Mouse (Mus musculus) cerebellum, adult 11 months (tissue): ENCODE measurements at regions not wholly inside any gene's neighbourhood (a gene's known extent, or its start where the extent isn't known, plus 50 kb on each side); places are given as distances from the start of the nearest gene placed in this dataset.

Source experiments
- DNase-seq: peaks from one replicate; pipeline ENCODE4 v3.0.0; 2022

DNA sequence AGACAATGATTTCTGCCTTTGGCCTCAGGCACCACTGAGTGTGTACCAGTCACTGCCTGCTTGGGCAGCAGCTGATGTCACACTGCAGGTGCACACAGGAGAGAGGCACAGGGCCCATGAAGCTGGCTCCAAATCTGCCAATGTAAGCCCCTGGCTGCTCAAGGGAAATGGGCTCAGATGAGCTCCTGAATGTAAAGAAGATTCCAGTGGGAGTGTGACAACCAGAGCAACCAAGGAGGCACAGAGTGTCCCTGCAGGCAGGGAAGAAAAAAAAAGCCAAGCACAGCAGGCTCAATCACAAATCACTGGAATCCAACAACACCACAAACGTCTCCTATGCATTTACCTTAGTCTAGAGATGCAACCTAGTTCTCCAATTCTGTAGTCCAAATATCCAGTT, 151.2 kb upstream of the Tox3 start:
- DNase-seq: no peak

DNA sequence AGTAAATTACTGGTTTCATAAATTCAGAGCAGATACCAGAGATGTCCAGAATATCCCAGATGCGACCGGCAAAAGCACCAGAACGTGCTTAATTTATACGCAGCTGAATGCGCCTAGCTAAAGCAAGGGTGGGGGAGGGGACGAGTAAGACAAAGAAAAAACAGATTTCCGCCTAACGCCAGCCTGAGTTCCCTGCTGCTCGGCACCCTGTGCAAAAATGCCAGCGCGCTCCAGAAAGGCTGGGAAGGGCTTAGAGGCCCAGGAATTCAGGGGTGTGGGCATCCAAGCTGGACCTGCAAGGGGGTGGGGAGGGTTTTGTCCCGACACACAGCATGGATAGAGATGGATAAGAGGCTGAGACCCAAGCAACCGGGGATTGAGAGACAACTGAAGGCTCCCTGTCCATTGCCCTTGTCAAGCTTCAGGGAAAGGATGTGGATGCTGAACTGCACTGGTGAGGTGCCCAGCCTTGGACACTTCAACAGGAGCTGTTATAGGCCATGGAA, 148.6 kb upstream of the Tox3 start:
- no peak for DNase-seq

DNA sequence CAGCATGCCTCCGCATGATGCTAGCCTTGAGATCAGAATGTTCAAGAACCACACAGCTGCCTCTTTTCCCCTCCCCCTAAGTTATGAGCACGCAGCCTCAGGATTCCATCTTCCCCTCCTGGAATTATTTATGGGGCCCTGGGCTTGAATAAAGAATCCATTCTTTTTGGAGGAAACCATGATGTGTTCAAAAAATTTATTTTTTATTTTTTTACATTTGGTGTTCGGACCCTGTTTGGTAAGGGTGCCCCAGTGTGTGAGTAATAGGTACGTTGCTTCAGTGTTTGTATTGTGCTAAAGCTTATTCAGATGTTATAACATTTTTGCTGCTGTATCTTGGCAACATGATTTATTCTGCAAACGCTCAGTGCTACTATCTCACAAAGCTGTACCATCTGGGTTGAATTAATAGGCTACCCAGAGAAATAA, 147.8 kb upstream of the Tox3 start:
- DNase-seq: no peak

DNA sequence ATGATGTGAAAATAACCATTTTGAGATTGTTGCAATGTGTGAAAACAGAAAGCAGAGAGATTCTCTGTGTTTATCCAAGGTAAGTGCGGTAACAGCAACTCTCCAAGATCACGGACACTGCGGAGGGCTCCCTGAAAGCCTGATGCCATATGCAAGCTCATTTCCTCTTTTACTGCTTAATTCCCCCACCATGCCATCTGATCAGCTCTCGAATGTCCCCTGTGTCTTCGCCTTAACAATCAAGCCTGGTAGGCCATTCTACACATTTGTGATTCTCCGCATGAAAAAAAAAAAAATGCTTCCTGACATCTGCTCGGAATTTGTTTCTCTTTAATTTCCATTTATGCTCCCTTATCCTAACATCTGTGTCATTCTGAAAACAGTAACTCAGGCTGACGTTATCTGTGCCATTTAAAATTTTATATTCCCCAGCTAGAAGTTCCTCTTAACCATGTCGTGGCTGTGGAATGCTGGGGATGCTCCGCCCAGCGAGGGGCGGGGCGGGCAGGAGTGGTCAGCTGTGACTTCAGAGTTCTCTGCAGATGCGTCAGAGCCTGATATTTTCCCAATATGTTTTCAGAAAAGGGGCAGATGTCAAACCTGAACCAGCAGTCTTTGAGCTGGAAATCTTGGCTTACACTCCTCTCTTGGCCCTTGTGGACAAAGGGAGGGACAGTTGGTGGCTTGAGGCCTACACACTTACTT, 144.5 kb upstream of the Tox3 start:
- no peak for DNase-seq

DNA sequence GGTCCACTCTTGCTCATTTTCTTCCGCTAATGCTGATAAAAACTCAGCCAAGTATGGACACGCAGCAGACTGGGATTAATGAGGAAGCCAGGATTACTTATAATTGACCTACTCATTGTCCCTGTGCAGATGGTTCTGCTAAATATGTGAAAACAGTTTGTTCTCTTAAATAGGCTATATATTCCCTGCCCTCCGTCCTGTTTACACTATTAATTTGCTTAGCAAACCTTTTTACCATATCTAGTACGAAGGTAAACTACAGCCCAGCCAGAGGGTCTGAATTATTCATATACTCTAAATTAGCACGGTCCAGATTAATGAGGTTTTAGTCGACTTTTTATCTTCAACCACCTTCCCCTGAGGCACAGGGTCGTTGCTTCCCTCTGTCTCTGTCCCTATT, 143.5 kb upstream of the Tox3 start:
- no peak for DNase-seq

DNA sequence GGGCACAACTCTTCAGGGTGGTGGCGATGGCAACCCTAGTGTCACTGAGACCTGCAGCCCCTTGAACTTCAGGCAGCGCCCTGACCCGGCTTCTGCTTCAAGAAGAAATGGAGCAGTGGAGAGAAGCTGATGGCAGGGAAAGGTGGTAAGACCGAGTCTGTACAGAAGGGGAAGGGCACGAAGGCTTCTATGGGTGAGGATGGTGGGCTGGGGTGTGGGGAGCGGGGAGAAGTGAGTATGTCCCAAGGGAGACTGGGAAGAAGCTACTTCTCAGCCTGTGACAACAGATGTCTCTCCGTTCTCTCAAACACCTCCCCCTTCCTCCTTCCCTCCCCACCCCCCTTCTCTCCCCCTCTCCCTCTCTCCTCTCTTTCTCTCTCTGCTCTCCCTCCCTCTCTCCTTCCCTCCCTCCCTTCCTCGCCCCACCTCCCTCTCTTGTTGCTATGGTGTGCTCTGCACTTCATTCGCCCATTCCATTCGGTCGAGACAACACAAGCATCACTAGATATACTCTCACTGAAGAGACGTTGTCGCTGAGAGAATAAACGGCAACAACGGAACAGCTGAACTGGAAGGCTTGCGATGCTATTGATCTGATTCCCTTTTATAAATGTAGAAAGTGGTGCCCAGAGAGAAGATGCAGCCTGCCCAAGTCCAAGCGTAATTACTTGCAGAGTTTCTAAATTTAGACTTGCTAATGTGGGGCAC, 142.7 kb upstream of the Tox3 start:
- no peak for DNase-seq

DNA sequence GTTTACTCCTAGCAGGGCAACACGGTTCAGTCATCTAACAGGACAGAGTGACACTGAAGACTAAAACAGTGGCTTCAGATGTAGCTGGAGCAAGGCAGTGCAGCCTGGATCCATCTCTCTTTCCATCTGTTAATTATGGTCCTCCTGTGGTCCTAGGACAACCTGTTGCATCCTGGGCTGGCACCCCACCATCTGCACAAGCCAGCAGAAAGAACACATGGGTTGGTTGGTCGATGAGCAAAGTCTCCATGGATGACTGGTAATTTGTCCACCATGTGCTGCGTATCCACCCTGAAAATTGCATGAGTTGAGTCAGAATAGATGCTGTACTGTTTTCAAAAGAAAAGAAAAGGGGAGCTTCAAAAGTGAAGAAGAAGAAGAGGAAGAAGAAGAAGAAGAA, 138.4 kb upstream of the Tox3 start:
- no peak for DNase-seq

DNA sequence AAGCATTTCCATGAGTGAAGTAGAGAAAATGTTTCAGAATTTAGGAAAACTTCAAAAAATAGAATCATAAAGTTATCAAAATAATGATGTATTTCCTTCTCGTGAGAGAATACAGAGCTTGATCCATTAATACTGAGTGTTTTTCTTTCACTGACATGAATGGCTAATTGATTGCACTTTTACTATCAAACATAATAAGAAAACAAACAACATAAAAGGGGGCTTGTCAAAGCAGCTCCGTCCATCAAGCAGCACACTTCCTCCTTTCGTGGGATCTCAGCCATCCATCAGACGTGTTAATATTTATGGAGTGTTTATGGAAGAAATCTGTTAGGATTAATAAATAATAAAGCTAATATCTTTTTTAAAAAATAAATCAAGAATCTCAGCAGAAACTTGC, 130.0 kb upstream of the Tox3 start:
- DNase-seq: no peak

DNA sequence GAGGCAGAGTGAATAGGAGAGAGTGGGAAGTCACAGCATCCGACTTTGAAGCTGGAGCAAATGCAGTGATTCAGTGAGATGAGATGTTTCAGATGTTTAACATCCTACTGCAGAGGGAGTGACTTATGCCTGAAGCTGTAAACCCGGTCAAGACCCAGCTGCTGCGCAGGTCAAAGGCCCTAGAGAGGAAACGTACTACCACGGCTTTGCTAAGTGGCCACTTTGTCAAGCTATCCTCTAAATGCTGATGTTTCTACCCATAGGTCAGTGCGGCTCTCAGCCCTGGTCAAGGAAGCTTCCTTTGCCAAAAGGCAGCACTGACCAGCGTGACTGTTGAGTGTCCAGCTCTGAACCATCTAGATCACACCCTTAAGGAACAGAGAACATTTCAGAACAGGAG, 125.9 kb upstream of the Tox3 start:
- DNase-seq: no peak

DNA sequence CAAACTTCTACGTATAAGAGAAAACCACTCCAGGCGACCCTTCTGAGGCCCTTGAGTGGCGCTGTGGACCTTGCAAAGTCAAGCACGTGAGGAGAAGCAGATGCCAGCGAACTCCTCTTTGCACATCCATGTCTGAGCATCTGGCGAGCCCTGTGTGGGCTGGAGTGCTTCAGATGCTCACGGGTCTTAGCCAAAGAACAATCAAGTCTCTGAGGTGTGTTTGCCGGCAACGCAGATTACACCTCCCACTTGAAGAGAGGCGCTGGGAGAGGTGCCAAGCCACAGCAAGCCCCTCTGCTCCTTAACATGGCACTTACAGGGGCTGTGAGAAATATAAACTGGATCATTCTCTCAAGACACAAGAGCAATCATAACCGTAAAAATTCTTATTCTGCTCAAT, 122.7 kb upstream of the Tox3 start:
- DNase-seq: no peak

DNA sequence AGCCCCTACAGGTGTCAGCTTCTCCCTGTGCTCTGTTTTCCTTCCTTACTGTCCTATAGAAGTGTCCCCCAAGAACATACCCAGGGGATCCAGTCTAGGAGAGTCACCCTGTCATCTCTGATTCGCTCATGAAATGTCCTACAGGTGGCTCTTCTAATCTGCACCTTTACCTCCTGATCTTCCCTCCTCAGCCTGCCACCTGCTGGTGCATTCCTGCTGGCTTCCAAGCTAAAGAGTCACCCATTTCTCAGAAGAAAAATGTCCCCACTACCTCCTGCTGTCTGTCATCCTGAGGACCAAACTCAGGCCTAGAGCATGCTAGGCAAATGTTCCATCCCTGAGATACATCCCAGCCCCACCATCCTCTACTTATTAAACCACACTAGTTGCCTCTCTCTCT, 115.6 kb upstream of the Tox3 start:
- no peak for DNase-seq

DNA sequence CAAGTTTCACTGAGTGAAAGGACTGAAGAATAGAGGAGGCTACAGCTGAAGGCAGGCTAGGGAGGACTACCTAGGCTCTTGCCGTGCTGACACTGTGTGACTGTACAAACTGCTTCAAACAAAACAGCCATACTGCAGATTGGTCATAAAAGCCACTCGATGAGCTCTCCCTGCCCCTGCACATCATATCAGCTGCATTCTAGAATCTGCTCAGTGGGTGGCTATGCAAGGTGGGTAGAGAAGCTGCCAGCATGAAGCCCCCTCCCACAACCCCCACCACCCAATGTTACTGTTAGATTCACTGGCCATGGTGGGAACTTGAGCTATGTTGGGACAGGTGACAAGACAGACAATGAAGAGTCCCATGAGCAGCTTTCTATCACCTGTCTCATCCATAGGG, 107.2 kb upstream of the Tox3 start:
- DNase-seq: no peak

DNA sequence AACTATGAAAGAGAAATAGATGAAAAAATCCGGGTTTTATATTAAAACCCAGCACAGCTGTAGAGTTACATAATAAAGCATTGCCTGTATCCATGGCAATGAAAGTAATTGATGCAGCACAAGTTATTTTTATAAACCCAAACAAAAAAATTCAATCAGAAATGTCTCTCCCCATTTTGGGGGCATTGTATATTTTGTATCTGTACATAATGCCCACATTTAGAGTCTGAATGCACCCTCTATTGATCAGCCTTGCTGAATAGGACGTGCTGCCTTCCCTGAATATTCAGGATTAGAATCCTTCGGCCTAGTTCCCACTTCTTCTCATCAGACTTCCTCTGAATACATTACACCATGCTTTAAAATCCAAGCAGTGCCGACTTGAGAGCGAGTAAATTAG, 106.0 kb upstream of the Tox3 start:
- no peak for DNase-seq

DNA sequence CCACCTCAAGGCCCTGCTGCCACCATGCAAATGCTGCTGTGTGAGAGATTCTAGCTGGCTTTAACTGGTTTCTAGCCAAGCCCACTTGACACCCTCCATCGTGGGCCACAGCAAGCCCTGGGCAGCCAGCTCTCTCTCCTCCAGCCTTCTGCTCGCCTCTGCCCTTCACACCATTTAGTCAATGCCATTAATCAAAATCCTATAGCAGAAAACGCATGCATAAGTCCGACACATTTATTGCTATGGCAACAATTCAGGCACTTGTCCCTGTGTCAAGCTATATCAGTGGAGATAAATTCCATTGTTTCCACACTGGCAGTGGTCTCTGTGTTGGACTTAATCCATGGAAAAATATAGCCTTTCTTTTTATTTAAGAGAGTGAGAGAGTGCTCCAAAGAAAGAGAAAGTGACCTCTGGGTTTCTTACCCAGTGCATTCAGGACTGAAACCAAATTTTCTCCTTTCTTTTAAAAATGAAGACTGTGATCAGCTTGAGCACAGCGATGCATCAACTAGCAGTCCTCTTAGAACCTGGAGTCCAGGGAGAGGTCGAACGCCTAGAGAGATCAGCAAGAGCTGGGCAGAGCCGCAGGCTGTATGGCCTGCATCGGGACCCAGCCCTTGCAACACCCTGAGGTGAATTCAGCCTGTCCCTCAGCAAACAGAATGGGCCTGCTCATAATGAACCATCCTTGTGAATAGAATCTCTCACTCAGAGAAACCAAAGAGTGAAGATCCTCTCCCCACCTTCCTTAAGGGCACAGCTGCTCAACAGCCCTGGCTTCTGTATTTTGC, 93.1 kb upstream of the Tox3 start:
- DNase-seq: no peak

DNA sequence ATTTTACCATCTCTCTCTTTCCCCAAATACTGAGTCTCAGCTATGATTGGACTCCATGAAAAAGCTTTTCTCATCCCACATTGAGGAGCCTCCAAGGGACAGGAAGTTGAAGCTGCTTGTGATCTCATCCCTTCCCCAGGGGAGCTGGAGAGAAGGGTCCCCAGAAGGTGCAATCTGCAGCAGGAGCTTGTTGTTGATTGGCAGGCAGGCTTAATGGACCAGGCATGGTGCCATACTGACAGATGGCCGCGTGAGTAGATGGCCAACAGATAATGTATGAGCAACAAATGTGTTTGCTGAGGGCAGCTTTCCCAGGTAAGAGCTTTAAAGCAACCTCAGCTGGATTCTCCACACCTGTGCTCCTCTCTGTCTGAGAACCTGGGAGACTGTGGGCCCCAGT, 65.9 kb upstream of the Tox3 start:
- peak; percentile 18 for DNase-seq
